Mouse (Mus musculus): ENCODE results near the gene Amotl1. TPM values are rescaled to one million over a fixed set of nuclear protein-coding genes. Genes with fewer than 3 reads are reported as not detected.
A peak's percentile ranks its signal among the peaks of the same experiment; 100 is the strongest.

Gene Amotl1
- total RNA-seq, 2 experiments from 2014 or later, result 21.6 to 23.4 TPM

DNA sequence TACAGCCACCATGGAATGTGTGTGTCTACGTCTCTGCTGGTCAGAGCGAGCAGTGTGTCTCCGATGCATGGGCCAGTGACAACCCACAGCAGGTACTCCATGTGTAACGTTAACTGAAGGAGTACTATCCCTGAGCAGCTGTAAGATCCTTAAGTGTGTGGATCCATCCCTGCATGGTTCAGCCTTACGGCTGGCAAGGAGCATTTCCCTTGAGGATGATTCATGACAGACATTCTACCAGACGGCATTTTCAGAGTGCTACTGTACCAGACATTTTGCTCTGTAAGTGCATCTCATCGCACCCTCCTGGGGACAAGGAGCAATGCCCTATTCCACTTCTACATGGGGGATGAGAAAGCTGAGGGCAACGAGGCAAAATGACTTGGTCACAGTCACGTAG is 84.9 kb downstream of the Amotl1 start:
- DNase-seq, result no peak
- intact Hi-C loops (cut with DNase I), result no loop called here

GRCm38 (mm10) chr9:14559430-14559829 is 85.4 kb downstream of the Amotl1 start:
- intact Hi-C loops (cut with DNase I), result no loop called here
- DNase-seq, result no peak

- intact Hi-C loops (cut with DNase I), result no loop called here
- no peak for DNase-seq
Measured at GRCm38 (mm10) chr9:14558332-14558731, 86.5 kb downstream of the Amotl1 start.

GRCm38 (mm10) chr9:14548366-14548761 is 96.5 kb downstream of the Amotl1 start:
- no peak for DNase-seq
- intact Hi-C loops (cut with DNase I), result no loop called here

DNA sequence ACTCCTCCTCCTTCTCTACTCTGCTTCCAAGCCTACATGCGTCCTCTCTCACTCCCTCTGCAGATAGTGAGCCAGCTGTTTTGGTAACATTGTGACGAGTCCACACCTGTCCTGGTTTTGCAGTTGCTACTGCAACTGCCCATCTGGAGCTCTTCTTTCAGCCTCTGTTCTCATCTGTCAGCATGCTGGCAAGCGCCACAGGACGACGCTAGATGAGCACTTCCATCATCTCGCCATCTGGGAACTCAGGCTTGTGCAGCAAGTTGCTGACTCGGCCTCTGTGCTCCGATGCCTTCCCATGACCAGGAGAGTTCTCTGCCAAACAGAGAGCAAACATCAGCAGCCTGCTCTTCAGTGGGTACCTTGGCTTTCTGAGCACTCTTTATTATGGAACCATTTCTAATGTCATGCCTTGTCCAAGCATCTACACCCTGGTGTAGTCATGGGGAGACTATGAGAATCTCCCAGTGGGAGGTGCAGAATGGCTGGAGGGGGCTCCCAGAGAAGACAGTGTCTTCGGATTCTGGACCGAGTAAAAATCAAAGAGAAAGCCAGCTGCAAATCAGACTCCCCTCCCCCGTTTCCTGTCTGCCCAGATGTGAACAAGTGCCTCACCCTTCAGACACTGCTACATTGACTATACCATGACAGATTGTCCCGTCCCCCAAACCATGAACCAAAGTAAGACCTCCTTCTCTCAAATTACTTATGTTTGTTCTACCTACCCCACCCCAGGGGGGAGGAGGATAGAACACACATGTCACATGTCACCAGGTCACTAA is 97.1 kb downstream of the Amotl1 start:
- DNase-seq, result no peak
- intact Hi-C loops (cut with DNase I), result no loop called here

GRCm38 (mm10) chr9:14544034-14544757 is 100.7 kb downstream of the Amotl1 start:
- intact Hi-C loops (cut with DNase I), result no loop called here
- DNase-seq, result no peak

DNA sequence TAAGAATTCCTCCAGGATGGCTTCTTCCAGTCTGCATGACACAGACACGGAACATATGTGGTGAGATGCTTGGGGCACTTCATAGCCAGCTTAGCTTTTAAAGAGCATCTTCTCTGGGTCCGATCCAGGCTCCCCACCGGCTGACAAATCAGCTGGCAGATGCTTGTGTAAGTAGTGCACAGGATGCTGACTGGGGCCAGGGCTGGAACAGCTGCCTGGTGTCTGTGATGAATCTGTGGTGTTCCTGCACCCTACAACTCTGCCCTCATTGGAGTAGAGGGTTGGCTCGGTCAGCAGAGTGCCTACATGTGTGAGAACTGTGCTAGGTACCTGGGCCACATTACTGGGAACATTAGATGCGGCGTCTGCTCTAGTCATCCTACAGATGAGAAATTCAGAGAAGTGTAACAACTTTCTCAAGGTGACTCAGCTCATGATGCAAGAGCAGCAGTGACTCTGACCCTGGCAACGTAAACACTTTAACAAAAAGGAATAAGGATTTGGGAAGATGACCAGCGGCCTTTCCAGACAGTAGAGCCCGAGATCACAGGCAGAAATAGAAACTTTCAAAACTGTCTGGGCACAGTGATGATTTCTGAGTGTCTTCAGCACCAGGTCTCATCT is 109.9 kb downstream of the Amotl1 start:
- peak; percentile 76 for DNase-seq
- intact Hi-C loops (cut with DNase I), result no loop called here

DNA sequence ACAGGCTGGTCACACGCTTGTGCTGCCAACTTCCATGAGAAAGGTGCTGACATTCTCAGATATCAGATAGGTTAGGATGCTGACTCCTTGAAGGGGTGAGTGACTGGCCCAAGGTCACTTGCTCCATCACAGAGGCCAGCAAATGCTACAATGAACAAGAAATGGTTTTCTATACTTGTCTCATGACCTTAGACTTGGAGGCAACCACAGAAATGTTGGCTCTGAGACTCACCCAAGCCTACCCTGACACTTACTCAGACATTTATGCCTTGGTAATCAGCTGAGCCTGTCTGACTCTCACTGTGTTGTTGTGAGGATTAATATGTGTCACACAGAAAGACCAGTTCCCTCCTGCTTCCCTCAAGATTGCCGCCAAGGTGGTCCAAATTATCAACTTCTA is 111.2 kb downstream of the Amotl1 start:
- DNase-seq, result no peak
- intact Hi-C loops (cut with DNase I), result no loop called here

DNA sequence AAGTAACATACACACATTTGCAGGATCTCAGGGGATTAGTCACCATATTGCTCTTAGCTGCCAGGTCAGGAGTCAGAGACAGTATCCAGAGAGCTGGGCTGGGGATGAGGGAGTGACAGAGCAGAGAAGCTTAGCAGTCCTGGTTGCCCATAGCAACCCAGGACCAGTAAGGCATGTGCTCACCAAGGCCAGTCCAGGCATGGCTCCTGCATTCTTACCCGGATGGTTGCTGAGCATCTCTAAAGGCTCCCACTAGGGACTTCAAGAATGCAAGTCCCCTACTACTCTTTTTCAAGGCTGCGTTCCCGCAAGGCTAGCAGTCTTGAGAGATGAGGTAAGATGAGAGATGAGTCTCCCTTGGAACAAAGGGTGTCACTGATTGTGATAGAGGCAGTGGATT is 112.6 kb downstream of the Amotl1 start:
- DNase-seq, result peak; percentile 10
- intact Hi-C loops (cut with DNase I), result no loop called here

- intact Hi-C loops (cut with DNase I), result no loop called here
- DNase-seq, result no peak
Measured at GRCm38 (mm10) chr9:14530004-14530403, 114.9 kb downstream of the Amotl1 start.

- intact Hi-C loops (cut with DNase I), result loop anchor here (5.0 to 10.0 kb wide), 2 partner anchors 174 to 241 kb away; no protein-coding TSS in a partner anchor
- DNase-seq, result peak; percentile 71
Measured at GRCm38 (mm10) chr9:14523408-14524043, 121.3 kb downstream of the Amotl1 start.

DNA sequence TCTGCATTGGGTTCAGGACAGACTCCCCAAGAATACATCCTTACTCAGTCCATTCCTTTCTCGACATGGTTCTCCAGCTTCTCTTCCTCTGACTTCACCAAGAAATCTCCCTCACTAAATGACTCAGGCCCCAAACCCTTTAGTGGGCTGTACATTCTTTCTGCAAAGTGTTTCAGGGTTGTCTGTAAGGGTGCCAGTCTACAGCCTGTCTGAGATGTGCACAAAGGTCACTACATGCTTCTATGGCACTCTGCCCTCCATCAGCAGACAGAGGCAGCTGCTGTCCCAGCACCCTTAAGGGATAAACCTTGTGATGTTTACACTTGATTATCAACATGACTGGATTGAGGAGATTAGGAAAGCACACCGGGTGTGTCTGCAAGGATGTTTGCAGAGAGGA is 123.2 kb downstream of the Amotl1 start:
- intact Hi-C loops (cut with DNase I), result loop anchor here (5.0 to 10.0 kb wide), 2 partner anchors 176 to 243 kb away; no protein-coding TSS in a partner anchor
- DNase-seq, result no peak

DNA sequence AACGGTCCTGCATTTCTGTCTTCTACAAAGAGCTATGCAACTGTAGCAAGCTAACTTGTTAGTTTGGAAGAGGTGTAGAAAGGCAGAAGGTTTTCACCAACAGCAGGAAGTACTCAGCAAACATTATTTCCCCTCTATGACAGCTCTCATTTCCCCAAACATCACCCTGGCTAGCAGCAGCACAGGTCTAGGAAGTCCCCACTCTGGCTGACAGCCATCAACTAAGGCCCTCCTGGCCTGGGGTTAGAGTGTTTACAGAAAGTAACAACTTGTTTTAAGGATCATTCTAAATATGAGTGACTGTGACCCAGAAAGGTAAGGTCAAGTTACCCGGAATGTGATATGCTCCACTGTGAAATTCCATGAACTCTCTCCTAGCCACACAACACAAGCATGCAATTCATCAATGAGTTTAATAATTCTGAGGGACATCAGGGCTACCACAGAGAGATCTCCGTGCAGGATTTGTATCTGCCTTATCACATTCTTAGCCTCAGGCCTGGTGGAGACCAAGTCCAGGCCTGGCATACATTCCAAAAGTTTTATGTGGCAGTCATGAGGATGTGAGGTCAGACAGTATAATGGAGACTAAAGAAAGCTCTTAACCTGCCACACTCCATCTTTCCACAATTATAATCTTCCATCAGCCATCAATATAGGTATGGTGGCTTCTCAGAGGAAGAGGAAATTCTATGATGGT is 123.7 kb downstream of the Amotl1 start:
- intact Hi-C loops (cut with DNase I), result loop anchor here (5.0 to 10.0 kb wide), 2 partner anchors 176 to 244 kb away; no protein-coding TSS in a partner anchor
- DNase-seq, result no peak

DNA sequence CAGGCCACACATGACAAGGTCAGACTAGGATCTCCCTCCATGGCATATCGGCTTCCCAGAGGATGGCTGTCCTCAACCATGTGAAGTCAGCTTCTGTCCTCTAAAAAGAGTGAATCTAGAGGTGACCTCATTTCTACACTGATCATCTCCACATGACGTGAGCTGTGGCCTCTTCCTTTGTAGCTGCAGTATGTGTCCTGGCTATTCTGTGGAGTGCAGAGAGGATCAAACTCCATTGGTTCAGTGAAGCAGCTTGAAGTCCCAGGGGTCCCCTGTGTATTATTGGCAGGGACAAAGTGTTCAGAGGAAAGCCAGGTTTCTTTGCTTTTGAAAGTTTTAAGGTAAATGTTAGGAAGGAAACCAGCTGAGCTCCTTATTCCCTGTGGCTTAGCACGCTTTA is 126.8 kb downstream of the Amotl1 start:
- DNase-seq, result no peak
- intact Hi-C loops (cut with DNase I), result no loop called here

- intact Hi-C loops (cut with DNase I), result no loop called here
- no peak for DNase-seq
Measured at GRCm38 (mm10) chr9:14517296-14517695, 127.6 kb downstream of the Amotl1 start.

DNA sequence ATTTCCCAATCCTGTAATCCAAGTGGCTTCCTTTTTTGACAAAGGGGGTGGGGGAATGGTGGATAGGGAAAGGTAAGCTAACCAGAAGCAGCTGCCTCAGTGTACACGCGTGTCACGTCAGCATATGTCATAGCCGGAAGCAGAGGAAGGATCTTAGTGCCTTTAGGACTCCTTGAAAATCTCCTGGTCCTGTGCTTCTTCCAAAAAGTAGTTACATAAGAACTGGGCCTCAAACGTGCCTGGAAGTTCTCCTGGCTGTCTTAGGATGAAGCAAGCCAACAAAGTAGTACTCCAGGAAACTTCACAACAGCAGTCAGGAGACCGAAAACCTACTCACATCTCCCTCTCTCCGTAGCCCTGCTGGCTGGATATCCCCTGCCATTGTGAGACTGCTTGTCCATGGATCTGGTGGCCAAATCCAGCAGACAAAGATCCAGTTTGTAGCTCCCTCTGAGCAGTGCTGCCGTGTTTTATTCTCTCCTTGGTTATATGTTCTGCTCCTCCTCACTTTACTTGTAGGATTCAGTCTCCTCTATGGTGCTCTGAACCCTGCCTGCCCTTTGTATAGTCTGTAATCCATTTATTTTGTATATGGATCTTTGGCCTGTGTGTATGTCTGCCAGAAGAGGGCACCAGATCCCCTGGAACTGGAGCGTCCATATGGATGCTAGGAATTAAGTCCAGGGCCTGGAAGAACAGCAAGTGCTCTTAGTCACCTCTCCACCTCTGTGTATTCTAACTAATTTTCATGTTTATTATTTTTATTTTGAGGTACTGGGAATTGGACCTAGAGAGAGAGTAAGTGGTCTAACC is 132.0 kb downstream of the Amotl1 start:
- intact Hi-C loops (cut with DNase I), result no loop called here
- peak; percentile 45 for DNase-seq

DNA sequence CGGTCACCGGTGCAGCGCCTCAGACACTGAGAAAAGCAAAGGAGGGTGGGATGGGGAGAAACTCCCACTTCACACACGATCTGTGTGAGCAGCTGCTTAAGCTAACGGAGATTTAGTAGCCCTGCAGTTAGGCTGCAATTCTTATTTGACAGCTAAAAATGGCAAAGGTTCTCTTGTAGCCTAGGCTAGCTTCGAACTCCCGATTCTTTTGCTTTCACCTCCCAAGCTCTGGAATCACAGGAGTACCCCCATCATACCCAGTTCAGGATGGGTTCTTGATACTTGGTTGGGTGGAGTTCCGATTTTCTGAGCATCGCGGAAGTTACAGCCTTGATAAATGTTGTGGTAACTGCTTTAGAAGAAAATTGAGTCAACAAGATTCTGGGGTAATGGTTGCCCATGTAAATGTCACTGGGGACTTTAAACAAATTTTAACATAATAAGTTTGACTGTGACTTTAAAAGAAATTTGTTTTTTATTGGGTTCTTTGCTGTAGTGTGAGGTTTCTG is 143.9 kb downstream of the Amotl1 start:
- intact Hi-C loops (cut with DNase I), result no loop called here
- no peak for DNase-seq

- DNase-seq, result peak; percentile 95
- intact Hi-C loops (cut with DNase I), result no loop called here
Measured at GRCm38 (mm10) chr9:14500023-14500915, 144.6 kb downstream of the Amotl1 start, which contains the start of the genes Kdm4d and Cwc15. Kdm4d (minus strand) TSS chr9:14500482. Cwc15 (plus strand) TSS chr9:14500617.

All from left cerebral cortex, postnatal 4 days (tissue).